Mouse (Mus musculus) brain, embryonic 14.5 days (tissue): Measurements from ENCODE around the gene Snap25. TPM values are rescaled to one million over a fixed set of nuclear protein-coding genes. Genes with fewer than 3 reads are reported as not detected.

Experiments used
- DNase-seq: peaks from one replicate; pipeline ENCODE4 v3.0.0-alpha.2; 2011; ENCODE audit warnings: low read depth
- CTCF ChIP-seq: fragments of 200-500 bp; IDR thresholded peaks from 2 replicates; pipeline ENCODE4 v1.5.1; 2012; ENCODE audit warnings: inconsistent platforms, mild to moderate bottlenecking, moderate library complexity, borderline replicate concordance; ENCODE audit not compliant: insufficient read depth, insufficient read length; ENCODE audit errors: extremely low read depth
- POLR2A ChIP-seq: fragments of 200-500 bp; IDR thresholded peaks from 2 replicates; pipeline ENCODE4 v1.6.1; 2012; ENCODE audit warnings: mild to moderate bottlenecking, inconsistent platforms, borderline replicate concordance; ENCODE audit not compliant: poor library complexity, insufficient read depth, insufficient read length, severe bottlenecking; ENCODE audit errors: extremely low read depth
- polyA plus RNA-seq: library from polyadenylated mRNA; depleted of rRNA; stranded (reverse); fragments of >200 nt; gene quantifications from 2 replicates; pipeline ENCODE4 v1.2.3, GENCODE M21; 2012; rRNA removed

Snap25 gene
- polyA plus RNA-seq, 1 experiment, result 153 TPM

DNA sequence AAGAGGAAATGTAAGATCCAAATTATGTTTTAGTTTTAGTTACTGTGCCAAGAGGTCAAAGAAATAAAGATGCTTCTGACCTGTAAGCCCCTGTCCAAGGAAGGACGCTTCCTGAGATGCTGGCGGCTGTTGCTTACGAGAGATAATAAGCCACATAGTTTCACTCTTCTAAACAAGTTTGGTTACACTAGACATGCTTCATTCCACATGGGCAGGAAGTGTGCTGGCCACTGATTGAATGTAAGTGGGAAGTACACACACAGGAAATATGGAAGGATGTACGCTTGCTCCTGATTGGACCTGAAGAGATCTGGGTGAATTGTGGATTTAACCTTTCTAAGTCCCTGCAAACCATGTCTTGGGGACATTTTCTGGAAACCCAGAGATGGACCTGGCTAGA, 114.4 kb downstream of the Snap25 start:
- DNase-seq, result no peak
- TF ChIP-seq CTCF (no peak), POLR2A (no peak)

Other genes starting within 250 kb of the Snap25 start
- 0.32 and 0.42 TPM in 2 replicates for gene Ankef1, start 211.5 kb upstream of the Snap25 start, polyA plus RNA-seq
- gene AL731706.2, start 172.2 kb downstream of the Snap25 start, polyA plus RNA-seq, result 50.7 TPM in 1 of 2 replicates, not detected in the other
- gene Slx4ip, start 177.8 kb downstream of the Snap25 start, polyA plus RNA-seq, result 5.0 and 8.3 TPM in 2 replicates
- 10.0 and 12.5 TPM in 2 replicates for gene AL731706.1, start 177.9 kb downstream of the Snap25 start, polyA plus RNA-seq
- gene Mkks, start 177.9 kb downstream of the Snap25 start, polyA plus RNA-seq, result 9.9 and 10.6 TPM in 2 replicates